Mouse (Mus musculus) midbrain, embryonic 11.5 days (tissue): Measurements from ENCODE around the gene Gm17657. TPM values are rescaled to one million over a fixed set of nuclear protein-coding genes. Genes with fewer than 3 reads are reported as not detected.
"Not testable (repeated sequence)": the region's sequence is repeated elsewhere in the genome, so short reads cannot be mapped to it uniquely, and the experiment has no call there.

Experiments
- ATAC-seq: fragments of 200-750 bp; cut with Nextera tagmentation; 2 replicates; pipeline ENCODE4 v1.8.0; 2017; ENCODE audit warnings: moderate TSS enrichment, moderate library complexity; ENCODE audit not compliant: low FRiP score
- DNase-seq: peaks from one replicate; pipeline ENCODE4 v3.0.0; 2015; ENCODE audit warnings: low spot score; ENCODE audit errors: missing footprints
- H3K27ac ChIP-seq: fragments of 300-500 bp; sonication (generic); 2 replicates; pipeline ENCODE4 v1.5.1; 2014; ENCODE audit warnings: low read depth, low read length
- H3K27me3 ChIP-seq: fragments of 300-500 bp; sonication (generic); 2 replicates; pipeline ENCODE4 v1.6.1; 2014; ENCODE audit warnings: mild to moderate bottlenecking, low read length, moderate library complexity, mixed read lengths; ENCODE audit not compliant: control insufficient read depth, insufficient read depth
- H3K36me3 ChIP-seq: fragments of 300-500 bp; sonication (generic); 2 replicates; pipeline ENCODE4 v1.6.1; 2014; ENCODE audit warnings: mild to moderate bottlenecking, low read length, moderate library complexity, mixed read lengths; ENCODE audit not compliant: control insufficient read depth, insufficient read depth
- H3K4me1 ChIP-seq: fragments of 300-500 bp; sonication (generic); 2 replicates; pipeline ENCODE4 v1.6.1; 2014; ENCODE audit warnings: low read length; ENCODE audit not compliant: control insufficient read depth, insufficient read depth
- H3K4me2 ChIP-seq: fragments of 300-500 bp; sonication (generic); 2 replicates; pipeline ENCODE4 v1.6.1; 2014; ENCODE audit warnings: mild to moderate bottlenecking, moderate library complexity
- H3K4me3 ChIP-seq: fragments of 300-500 bp; sonication (generic); 2 replicates; pipeline ENCODE4 v1.5.1; 2014; ENCODE audit warnings: low read depth, low read length
- H3K9ac ChIP-seq: fragments of 300-500 bp; sonication (generic); 2 replicates; pipeline ENCODE4 v1.6.1; 2014; ENCODE audit warnings: low read length
- H3K9me3 ChIP-seq: fragments of 300-500 bp; sonication (generic); 2 replicates; pipeline ENCODE4 v1.6.1; 2016; ENCODE audit warnings: low read length; ENCODE audit not compliant: control insufficient read depth
- WGBS: fragments of 180-500 bp; shearing (Covaris S2); extraction: QIAGEN DNeasy Blood & Tissue Kit; methylation state at CpG from one replicate; pipeline ENCODE4 v1.1.7; 2014; 5-methylcytosine and 5-hydroxymethylcytosine counted together
- polyA plus RNA-seq: library from polyadenylated mRNA; unstranded; fragments of >200 nt; fragmentation: Nextera tagmentation; extraction: Ambion mirVana; gene quantifications from 2 replicates; pipeline ENCODE4 v1.2.1, GENCODE M21; 2014

Gene Gm17657
- polyA plus RNA-seq, 1 experiment from 2014 or later, result not detected

- DNase-seq, result no peak
- Histone ChIP-seq H3K36me3 (no peaks in the 10 kb centered on the region), H3K9ac (no peak overlapping the region), H3K4me3 (no peak overlapping the region), H3K9me3 (no peaks in the 10 kb centered on the region), H3K4me1 (no peaks in the 10 kb centered on the region), H3K4me2 (no peak overlapping the region), H3K27ac (no peak overlapping the region), H3K27me3 (no peaks in the 10 kb centered on the region)
- 90% methylated on average over 8 of the region's 8 CpGs for WGBS
- ATAC-seq, result no peak
Measured at GRCm38 (mm10) chr17:29540426-29540825, 9.0 kb downstream of the Gm17657 start.

DNA sequence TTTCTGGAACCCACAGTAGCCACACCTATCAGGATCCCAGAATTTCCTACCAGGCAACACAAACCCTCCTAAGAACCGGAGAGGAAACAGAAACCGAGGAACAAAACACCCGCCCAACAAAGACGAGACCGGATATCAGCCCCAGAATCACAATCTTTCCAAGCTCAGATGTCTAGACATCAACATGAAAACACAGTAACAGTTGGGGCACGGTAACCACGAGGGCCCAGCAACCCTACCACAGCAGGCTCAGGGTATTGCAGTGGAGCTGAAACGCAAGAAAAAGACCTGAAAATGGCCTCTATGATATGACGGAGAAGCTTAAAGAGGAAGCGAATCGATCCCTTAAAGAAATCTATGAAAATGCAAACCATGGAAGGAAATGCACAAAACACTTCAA lies 15.6 kb downstream of the Gm17657 start:
- 91% methylated on average over 11 of the region's 11 CpGs for WGBS
- H3K27ac ChIP-seq, result no peak overlapping the region
- H3K9ac ChIP-seq, result no peak overlapping the region
- no peak overlapping the region for H3K4me2 ChIP-seq
- H3K27me3 ChIP-seq, result no peaks in the 10 kb centered on the region
- ATAC-seq (no peak), DNase-seq (no peak)
- H3K4me1 ChIP-seq, result no peaks in the 10 kb centered on the region
- no peaks in the 10 kb centered on the region for H3K36me3 ChIP-seq
- H3K9me3 ChIP-seq, result no peaks in the 10 kb centered on the region; the same call in 1 of the 2 replicates
- no peak overlapping the region for H3K4me3 ChIP-seq

- no peaks in the 10 kb centered on the region; the same call in 1 of the 2 replicates for H3K9me3 ChIP-seq
- WGBS, result 77% methylated on average over 10 of the region's 10 CpGs
- DNase-seq, result no peak
- no peak overlapping the region for H3K4me2 ChIP-seq
- H3K27me3 ChIP-seq, result no peaks in the 10 kb centered on the region
- H3K27ac ChIP-seq, result no peak overlapping the region
- no peak overlapping the region for H3K4me3 ChIP-seq
- ATAC-seq, result no peak
- no peak overlapping the region for H3K9ac ChIP-seq
- no peaks in the 10 kb centered on the region for H3K4me1 ChIP-seq
- H3K36me3 ChIP-seq, result no peaks in the 10 kb centered on the region
Measured at GRCm38 (mm10) chr17:29531757-29532384, 17.6 kb downstream of the Gm17657 start.

GRCm38 (mm10) chr17:29531278-29531677 lies 18.2 kb downstream of the Gm17657 start:
- no peaks in the 10 kb centered on the region for H3K27me3 ChIP-seq
- no peaks in the 10 kb centered on the region for H3K36me3 ChIP-seq
- ATAC-seq (no peak), DNase-seq (no peak)
- H3K9ac ChIP-seq, result no peak overlapping the region
- WGBS, result 74% methylated on average over 9 of the region's 9 CpGs
- H3K9me3 ChIP-seq, result no peaks in the 10 kb centered on the region; the same call in 1 of the 2 replicates
- no peak overlapping the region for H3K4me2 ChIP-seq
- no peak overlapping the region for H3K4me3 ChIP-seq
- no peak overlapping the region for H3K27ac ChIP-seq
- H3K4me1 ChIP-seq, result no peaks in the 10 kb centered on the region

- 77% methylated on average over 6 of the region's 6 CpGs for WGBS
- DNase-seq, result no peak
Measured at GRCm38 (mm10) chr17:29530508-29530907, 18.9 kb downstream of the Gm17657 start.

DNA sequence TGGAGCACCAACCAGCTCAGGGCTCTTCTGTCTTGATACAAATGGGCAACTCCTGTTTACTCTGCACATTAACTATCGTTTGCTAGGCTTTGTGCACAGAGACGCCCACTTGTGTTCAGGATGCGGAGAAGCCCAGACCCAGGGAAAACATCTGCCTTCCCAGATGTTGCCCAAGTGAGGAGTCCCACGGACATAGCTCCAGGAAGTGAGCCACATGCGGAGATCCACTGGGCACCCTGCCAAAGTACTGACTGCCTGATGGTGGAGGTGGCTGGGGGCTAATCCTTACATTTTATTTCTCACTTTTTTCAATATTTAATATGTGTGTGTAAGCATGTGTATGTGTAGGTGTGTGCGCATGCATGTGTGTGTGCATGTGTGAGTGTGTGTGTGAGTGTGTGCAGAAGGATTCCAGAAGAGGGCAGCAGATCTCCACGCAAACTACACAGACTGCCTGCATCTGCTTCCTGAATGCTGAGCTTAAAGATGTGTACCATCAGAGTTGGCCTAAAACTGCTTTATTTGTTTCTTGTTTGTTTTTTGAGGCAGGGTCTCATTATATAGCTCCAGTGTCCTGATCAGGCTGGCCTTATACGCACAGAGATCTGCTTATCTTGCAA lies 20.8 kb downstream of the Gm17657 start:
- 90% methylated on average over 8 of the region's 8 CpGs for WGBS
- H3K27ac ChIP-seq, result no peak overlapping the region

More at GRCm38 (mm10) chr17:29530508-29530907, 18.9 kb downstream of the Gm17657 start:
- no peak for ATAC-seq
- H3K36me3 ChIP-seq, result no peaks in the 10 kb centered on the region
- no peak overlapping the region for H3K9ac ChIP-seq
- H3K4me2 ChIP-seq, result no peak overlapping the region
- no peaks in the 10 kb centered on the region; the same call in 1 of the 2 replicates for H3K9me3 ChIP-seq
- H3K27ac ChIP-seq, result no peak overlapping the region
- H3K4me3 ChIP-seq, result no peak overlapping the region
- H3K27me3 ChIP-seq, result no peaks in the 10 kb centered on the region
- H3K4me1 ChIP-seq, result no peaks in the 10 kb centered on the region

DNA sequence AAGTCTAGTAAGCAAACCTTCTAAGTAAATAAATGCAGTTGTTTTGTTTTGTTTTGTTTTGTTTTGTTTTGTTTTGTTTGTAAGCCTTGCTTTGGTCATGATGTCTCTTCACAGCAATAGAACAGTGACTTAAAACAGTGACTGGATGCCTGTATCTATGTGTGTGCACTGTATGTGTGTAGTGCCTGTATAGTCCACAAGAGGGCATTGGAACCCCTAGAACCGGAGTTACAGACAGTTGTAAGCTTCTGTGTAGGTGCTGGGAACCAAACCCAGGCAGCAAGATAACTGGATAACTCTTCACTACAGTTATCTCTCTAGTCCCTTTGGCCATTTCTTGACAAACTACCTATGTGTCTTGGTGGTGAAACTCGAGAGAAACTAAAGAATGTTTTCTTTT lies 23.8 kb downstream of the Gm17657 start:
- no peak for ATAC-seq

More for the DNA sequence above, 20.8 kb downstream of the Gm17657 start:
- Histone ChIP-seq H3K4me3 (no peak overlapping the region), H3K27me3 (no peaks in the 10 kb centered on the region), H3K4me1 (no peaks in the 10 kb centered on the region), H3K9me3 (no peaks in the 10 kb centered on the region; the same call in 1 of the 2 replicates), H3K9ac (no peak overlapping the region), H3K4me2 (no peak overlapping the region), H3K36me3 (no peaks in the 10 kb centered on the region)
- ATAC-seq (no peak), DNase-seq (no peak)

DNA sequence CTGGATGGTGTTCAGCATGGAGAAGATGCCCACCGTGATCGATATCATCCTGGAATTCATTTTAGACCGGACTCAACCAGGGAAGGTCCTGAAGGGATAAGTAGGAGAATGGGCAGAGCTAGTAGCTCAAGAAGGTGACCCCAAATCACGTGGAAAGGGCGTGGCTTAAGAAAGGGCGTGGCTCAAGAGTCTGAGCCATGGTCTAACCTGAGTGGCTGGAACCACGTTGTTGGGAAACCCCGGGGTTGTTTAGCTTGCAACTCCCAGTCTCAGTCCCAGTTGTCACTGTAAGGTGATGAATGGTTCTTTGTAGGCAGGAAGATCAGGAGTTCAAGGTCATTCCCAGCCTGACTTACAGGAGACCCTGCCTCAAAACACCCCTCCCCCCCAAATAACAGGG lies 29.7 kb downstream of the Gm17657 start:
- ATAC-seq, result no peak
- no peak for DNase-seq
- WGBS, result 75% methylated on average over 8 of the region's 8 CpGs
- H3K4me1 ChIP-seq, result no peaks in the 10 kb centered on the region
- no peak overlapping the region for H3K4me2 ChIP-seq
- no peaks in the 10 kb centered on the region for H3K27me3 ChIP-seq
- H3K4me3 ChIP-seq, result no peak overlapping the region
- no peak overlapping the region for H3K9ac ChIP-seq
- no peaks in the 10 kb centered on the region for H3K9me3 ChIP-seq
- H3K27ac ChIP-seq, result no peak overlapping the region
- H3K36me3 ChIP-seq, result no peaks in the 10 kb centered on the region

More for the DNA sequence above, 23.8 kb downstream of the Gm17657 start:
- no peaks in the 10 kb centered on the region; the same call in 1 of the 2 replicates for H3K9me3 ChIP-seq
- H3K36me3 ChIP-seq, result no peaks in the 10 kb centered on the region
- H3K4me3 ChIP-seq, result no peak overlapping the region
- H3K27ac ChIP-seq, result no peak overlapping the region
- DNase-seq, result no peak
- no peaks in the 10 kb centered on the region for H3K27me3 ChIP-seq
- H3K4me2 ChIP-seq, result no peak overlapping the region
- H3K9ac ChIP-seq, result no peak overlapping the region
- H3K4me1 ChIP-seq, result no peaks in the 10 kb centered on the region
- WGBS, result 86% methylated on average over 2 of the region's 2 CpGs

DNA sequence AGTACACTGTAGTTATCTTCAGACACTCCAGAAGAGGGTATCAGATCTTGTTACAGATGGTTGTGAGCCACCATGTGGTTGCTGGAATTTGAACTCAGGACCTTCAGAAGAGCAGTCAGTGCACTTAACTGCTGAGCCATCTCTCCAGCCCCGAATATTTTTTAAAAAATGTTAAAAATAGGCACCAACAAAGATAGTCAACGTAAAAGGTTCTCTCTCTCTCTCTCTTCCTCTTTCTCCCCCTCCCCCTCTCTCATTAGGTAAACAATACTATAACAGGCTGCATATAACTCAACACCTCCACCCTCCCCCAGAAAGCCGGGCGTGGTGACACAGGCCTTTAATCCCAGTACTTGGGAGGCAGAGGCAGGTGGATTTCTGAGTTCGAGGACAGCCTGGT lies 30.8 kb downstream of the Gm17657 start:
- H3K4me3 ChIP-seq, H3K9me3 ChIP-seq, H3K36me3 ChIP-seq, H3K4me1 ChIP-seq, H3K27me3 ChIP-seq, ATAC-seq, H3K27ac ChIP-seq, H3K4me2 ChIP-seq, H3K9ac ChIP-seq, DNase-seq: not testable (repeated sequence)
- 94% methylated on average over 5 of the region's 5 CpGs for WGBS
